Mouse (Mus musculus): Measurements from ENCODE around the gene Akna. TPM values are rescaled to one million over a fixed set of nuclear protein-coding genes. Genes with fewer than 3 reads are reported as not detected.
"Not testable (repeated sequence)": the region's sequence is repeated elsewhere in the genome, so short reads cannot be mapped to it uniquely, and the experiment has no call there.

The Akna gene
- polyA plus RNA-seq, 1 experiment, result 22.7 TPM

DNA sequence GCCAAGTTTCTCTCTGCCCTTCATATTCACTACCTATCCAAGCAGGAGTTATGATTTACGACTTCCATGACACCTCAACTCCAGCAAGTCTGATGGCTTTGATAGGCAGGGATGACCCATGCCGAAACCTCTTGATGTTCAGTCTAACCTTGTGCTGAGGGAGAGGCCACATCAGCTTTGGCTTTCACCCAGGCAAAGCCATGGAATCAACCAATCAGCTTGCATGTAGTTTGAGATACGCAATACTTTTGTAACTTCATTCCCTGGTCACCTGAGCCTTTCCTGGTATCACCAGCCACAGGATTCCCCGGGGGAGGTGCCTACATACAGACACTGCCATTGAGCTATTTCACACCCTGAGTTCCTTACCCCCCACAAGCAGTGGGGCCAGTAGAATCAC, 56.5 kb downstream of the Akna start:
- H3K4me1 ChIP-seq (ENCODE audit: control insufficient read depth, insufficient read depth, low read length), result no peaks in the 10 kb centered on the region
- no peak overlapping the region for H3K4me3 ChIP-seq (replicated peaks; ENCODE audit: extremely low read depth, low read depth, low read length)
- 80% methylated on average over 4 of the region's 4 CpGs for WGBS
- no peak for DNase-seq
- no peak for TF ChIP-seq CTCF (IDR thresholded peaks at IDR 0.05; ENCODE audit: insufficient read depth, low read length)

- DNase-seq, result no peak
- Histone ChIP-seq H3K4me3 (replicated peaks; ENCODE audit: extremely low read depth, low read depth, low read length) (no peak overlapping the region), H3K4me1 (ENCODE audit: control insufficient read depth, insufficient read depth, low read length) (no peaks in the 10 kb centered on the region)
- no peak for TF ChIP-seq CTCF (IDR thresholded peaks at IDR 0.05; ENCODE audit: insufficient read depth, low read length)
- TF ChIP-seq POLR2A (IDR thresholded peaks at IDR 0.05; ENCODE audit: borderline replicate concordance, extremely low read depth, low read depth, low read length), result no peak
Observed at GRCm38 (mm10) chr4:63345261-63345660, 57.9 kb downstream of the Akna start.

DNA sequence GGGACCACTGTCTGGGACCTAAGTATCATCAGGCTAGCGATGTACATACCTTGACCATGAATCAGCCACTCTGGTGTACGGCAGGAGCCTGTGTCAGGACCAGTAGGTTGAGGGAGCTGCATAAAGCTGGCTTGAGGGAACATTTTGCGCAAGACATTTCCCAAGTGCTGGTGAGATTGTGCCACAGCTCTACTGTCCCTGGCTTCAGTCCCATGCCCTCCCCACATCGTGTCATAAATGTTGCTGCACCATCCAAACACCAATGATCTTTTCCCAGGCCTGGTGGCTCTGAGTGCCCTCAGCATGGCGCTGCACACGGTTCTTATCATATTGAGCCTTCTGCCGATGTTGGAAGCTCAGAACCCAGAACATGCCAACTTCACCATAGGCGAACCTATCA, 58.9 kb downstream of the Akna start, which contains the start of gene Orm1:
TSS of gene Orm1 (plus strand) at position 266 of the 400 bp plus-strand sequence.
- Histone ChIP-seq H3K4me1 (ENCODE audit: control insufficient read depth, insufficient read depth, low read length) (no peaks in the 10 kb centered on the region), H3K4me3 (replicated peaks; ENCODE audit: extremely low read depth, low read depth, low read length) (no peak within 1 kb of the TSS)
- 62% methylated on average over 8 of the region's 8 CpGs for WGBS
- no peak for DNase-seq
- no peak for TF ChIP-seq CTCF (IDR thresholded peaks at IDR 0.05; ENCODE audit: insufficient read depth, low read length)
- no peak for TF ChIP-seq POLR2A (IDR thresholded peaks at IDR 0.05; ENCODE audit: borderline replicate concordance, extremely low read depth, low read depth, low read length)

GRCm38 (mm10) chr4:63343608-63344007, 59.5 kb downstream of the Akna start:
- 61% methylated on average over 3 of the region's 3 CpGs for WGBS
- H3K4me3 ChIP-seq (replicated peaks; ENCODE audit: extremely low read depth, low read depth, low read length), result no peak overlapping the region
- TF ChIP-seq POLR2A (IDR thresholded peaks at IDR 0.05; ENCODE audit: borderline replicate concordance, extremely low read depth, low read depth, low read length), result no peak
- TF ChIP-seq CTCF (IDR thresholded peaks at IDR 0.05; ENCODE audit: insufficient read depth, low read length), result no peak
- DNase-seq, result no peak
- no peaks in the 10 kb centered on the region for H3K4me1 ChIP-seq (ENCODE audit: control insufficient read depth, insufficient read depth, low read length)

DNA sequence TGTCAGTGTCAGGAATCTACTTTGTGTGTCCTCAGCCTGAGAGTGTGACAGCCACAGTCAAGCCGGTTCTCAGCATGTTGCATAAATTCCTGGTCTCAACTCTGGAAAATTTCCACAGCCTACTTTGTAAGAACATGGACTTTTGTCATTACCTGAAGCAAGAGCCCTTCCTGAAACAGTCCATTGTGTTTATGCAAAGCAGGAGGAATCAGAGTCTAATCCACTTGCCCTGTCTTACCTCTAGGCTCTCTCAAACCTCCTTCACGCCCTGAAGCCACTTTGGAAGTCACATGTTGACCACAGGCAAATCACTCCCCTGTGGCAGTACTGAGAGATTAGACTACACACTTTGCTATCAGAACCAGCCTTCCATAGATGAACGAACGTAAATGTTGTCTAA, 60.7 kb downstream of the Akna start:
- no peaks in the 10 kb centered on the region for H3K4me1 ChIP-seq (ENCODE audit: control insufficient read depth, insufficient read depth, low read length)
- no peak overlapping the region for H3K4me3 ChIP-seq (replicated peaks; ENCODE audit: extremely low read depth, low read depth, low read length)
- no peak for DNase-seq
- WGBS, result 64% methylated on average over 4 of the region's 4 CpGs
- TF ChIP-seq POLR2A (IDR thresholded peaks at IDR 0.05; ENCODE audit: borderline replicate concordance, extremely low read depth, low read depth, low read length) (no peak), CTCF (IDR thresholded peaks at IDR 0.05; ENCODE audit: insufficient read depth, low read length) (no peak)

GRCm38 (mm10) chr4:63338414-63339076, 64.6 kb downstream of the Akna start:
- WGBS, result 52% methylated on average over 3 of the region's 3 CpGs
- Histone ChIP-seq H3K4me3 (replicated peaks; ENCODE audit: extremely low read depth, low read depth, low read length) (no peak overlapping the region), H3K4me1 (ENCODE audit: control insufficient read depth, insufficient read depth, low read length) (no peaks in the 10 kb centered on the region)
- TF ChIP-seq CTCF (IDR thresholded peaks at IDR 0.05; ENCODE audit: insufficient read depth, low read length) (no peak), POLR2A (IDR thresholded peaks at IDR 0.05; ENCODE audit: borderline replicate concordance, extremely low read depth, low read depth, low read length) (no peak)
- no peak for DNase-seq

DNA sequence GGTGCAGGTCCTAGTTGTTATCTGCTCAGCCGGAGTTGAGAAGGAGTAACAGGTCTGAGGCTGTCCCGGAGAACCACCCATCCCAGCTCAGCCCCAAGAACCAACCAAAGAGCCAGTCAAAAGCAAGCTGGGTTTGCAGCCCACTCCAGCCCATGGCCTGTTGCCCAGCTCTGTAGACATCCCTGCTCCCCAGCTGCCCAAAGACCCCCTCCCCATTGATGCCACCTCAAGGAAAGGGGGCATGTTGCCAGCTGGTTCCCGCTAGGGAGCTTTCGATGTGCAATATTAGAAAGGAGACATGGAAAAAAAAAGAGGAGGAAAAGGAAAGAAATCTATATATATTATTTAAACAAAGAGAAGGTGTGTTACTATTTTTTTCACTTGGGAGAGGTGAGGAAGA, 69.8 kb downstream of the Akna start:
- no peaks in the 10 kb centered on the region for H3K4me1 ChIP-seq (ENCODE audit: control insufficient read depth, insufficient read depth, low read length)
- WGBS, result 97% methylated on average over 4 of the region's 4 CpGs
- H3K4me3 ChIP-seq (replicated peaks; ENCODE audit: extremely low read depth, low read depth, low read length), result no peak overlapping the region
- TF ChIP-seq POLR2A (IDR thresholded peaks at IDR 0.05; ENCODE audit: borderline replicate concordance, extremely low read depth, low read depth, low read length) (no peak), CTCF (IDR thresholded peaks at IDR 0.05; ENCODE audit: insufficient read depth, low read length) (no peak)
- DNase-seq, result no peak

- DNase-seq, result no peak
- Histone ChIP-seq H3K4me1 (ENCODE audit: control insufficient read depth, insufficient read depth, low read length) (no peaks in the 10 kb centered on the region), H3K4me3 (replicated peaks; ENCODE audit: extremely low read depth, low read depth, low read length) (no peak overlapping the region)
- 84% methylated on average over 8 of the region's 8 CpGs for WGBS
- TF ChIP-seq POLR2A (IDR thresholded peaks at IDR 0.05; ENCODE audit: borderline replicate concordance, extremely low read depth, low read depth, low read length) (no peak), CTCF (IDR thresholded peaks at IDR 0.05; ENCODE audit: insufficient read depth, low read length) (no peak)
Observed at GRCm38 (mm10) chr4:63323275-63323815, 79.8 kb downstream of the Akna start.

GRCm38 (mm10) chr4:63319566-63319965, 83.6 kb downstream of the Akna start:
- peak; percentile 66 for TF ChIP-seq CTCF (IDR thresholded peaks at IDR 0.05; ENCODE audit: insufficient read depth, low read length)
- not testable (repeated sequence) for H3K4me1 ChIP-seq (ENCODE audit: control insufficient read depth, insufficient read depth, low read length); H3K4me3 ChIP-seq (replicated peaks; ENCODE audit: extremely low read depth, low read depth, low read length)
- DNase-seq, result peak; percentile 48
- WGBS, result 34% methylated on average over 3 of the region's 3 CpGs

Other genes starting within 250 kb of the Akna start
- gene Ambp, start 248.6 kb downstream of the Akna start, polyA plus RNA-seq (2012; rRNA removed), result 0.26 and 1.4 TPM in 2 replicates
- gene Kif12, start 231.2 kb downstream of the Akna start, polyA plus RNA-seq (2012; rRNA removed), result 0.11 TPM in 1 of 2 replicates, not detected in the other
- gene Col27a1, start 189.3 kb downstream of the Akna start, polyA plus RNA-seq (2012; rRNA removed), result 11.2 and 11.5 TPM in 2 replicates
- gene Orm1, start 58.8 kb downstream of the Akna start, polyA plus RNA-seq (2012; rRNA removed), result 3.9 and 4.7 TPM in 2 replicates
- gene Orm3, start 47.2 kb downstream of the Akna start, polyA plus RNA-seq (2012; rRNA removed), result 0.22 and 0.50 TPM in 2 replicates
- gene Orm2, start 40.9 kb downstream of the Akna start, polyA plus RNA-seq (2012; rRNA removed), result 0.45 and 0.49 TPM in 2 replicates
- gene Whrn, start 92.6 kb upstream of the Akna start, polyA plus RNA-seq (2012; rRNA removed), result 6.4 and 7.8 TPM in 2 replicates
- 48.3 and 56.6 TPM in 2 replicates for gene Atp6v1g1, start 141.4 kb upstream of the Akna start, polyA plus RNA-seq (2012; rRNA removed)
- 11.2 and 15.2 TPM in 2 replicates for gene Tmem268, start 155.4 kb upstream of the Akna start, polyA plus RNA-seq (2012; rRNA removed)
- not detected in 2 replicates for gene Gm11213, start 201.9 kb upstream of the Akna start, polyA plus RNA-seq (2012; rRNA removed)
- gene Tex48, start 219.1 kb upstream of the Akna start, polyA plus RNA-seq (2012; rRNA removed), result not detected in 2 replicates